Mouse (Mus musculus): ENCODE data around the gene Ormdl3. TPM values are rescaled to one million over a fixed set of nuclear protein-coding genes. Genes with fewer than 3 reads are reported as not detected.

Gene Ormdl3
- polyA plus RNA-seq, 1 experiment, result 17.1 TPM

GRCm38 (mm10) chr11:98553966-98554365, 33.2 kb downstream of the Ormdl3 start:
- H3K27ac ChIP-seq (ENCODE audit: insufficient read depth, low read depth, low read length), result no peak overlapping the region
- H3K4me3 ChIP-seq (ENCODE audit: insufficient read depth, low read length), result no peak overlapping the region
- peaks cover 9% of the 10 kb centered on the region; the same call in 1 of the 2 replicates for H3K4me1 ChIP-seq (ENCODE audit: control insufficient read depth, insufficient read depth, low read length)
- no peak for TF ChIP-seq CTCF (IDR thresholded peaks at IDR 0.05; ENCODE audit: low read depth, low read length)
- TF ChIP-seq POLR2A (IDR thresholded peaks at IDR 0.05; ENCODE audit: borderline replicate concordance, low read depth, low read length), result no peak

GRCm38 (mm10) chr11:98550975-98551828, 36.0 kb downstream of the Ormdl3 start, which contains the start of gene Zpbp2:
Gene Zpbp2 (plus strand): TSS chr11:98551097.
- Histone ChIP-seq H3K27ac (ENCODE audit: insufficient read depth, low read depth, low read length) (no peak within 1 kb of the TSS), H3K4me1 (ENCODE audit: control insufficient read depth, insufficient read depth, low read length) (peaks cover 9% of the 10 kb centered on the region), H3K4me3 (ENCODE audit: insufficient read depth, low read length) (peak within 1 kb of the TSS; percentile 88)
- TF ChIP-seq CTCF (IDR thresholded peaks at IDR 0.05; ENCODE audit: low read depth, low read length), result no peak
- TF ChIP-seq POLR2A (IDR thresholded peaks at IDR 0.05; ENCODE audit: borderline replicate concordance, low read depth, low read length), result no peak

DNA sequence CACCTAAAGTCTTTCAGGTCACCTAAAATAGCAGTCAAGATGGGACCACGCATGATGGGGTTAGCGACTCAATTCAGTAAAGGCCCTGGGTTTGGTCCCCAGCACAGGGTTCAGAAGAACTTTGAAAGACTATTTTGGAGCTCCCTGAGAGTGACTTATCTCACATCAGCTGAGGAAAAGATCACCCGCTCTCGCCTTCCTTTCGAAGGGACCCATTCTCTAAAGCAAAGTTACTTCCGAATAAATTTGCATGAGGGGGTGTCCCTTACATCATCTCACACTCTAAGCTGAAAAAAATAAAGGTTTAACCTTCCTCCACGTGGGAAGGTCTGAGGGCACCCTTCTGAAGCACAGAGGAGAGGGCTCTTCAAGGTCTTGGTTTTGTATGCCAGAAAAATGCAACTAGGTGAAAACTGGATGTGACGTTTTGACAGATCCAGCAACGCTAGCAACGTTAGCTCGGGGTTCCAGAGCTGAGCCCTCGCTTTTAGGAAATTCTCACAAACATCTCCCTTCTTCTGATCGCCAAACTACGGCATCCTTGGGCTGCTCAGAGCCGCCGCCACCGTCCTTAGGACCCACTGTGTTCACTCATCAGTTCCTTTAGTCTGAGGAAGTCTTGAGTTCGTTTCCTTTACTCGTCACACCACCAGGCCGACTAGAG, 36.7 kb downstream of the Ormdl3 start:
- Histone ChIP-seq H3K27ac (ENCODE audit: insufficient read depth, low read depth, low read length) (no peak overlapping the region), H3K4me3 (ENCODE audit: insufficient read depth, low read length) (peak overlapping the region; percentile 88), H3K4me1 (ENCODE audit: control insufficient read depth, insufficient read depth, low read length) (peaks cover 9% of the 10 kb centered on the region)
- TF ChIP-seq POLR2A (IDR thresholded peaks at IDR 0.05; ENCODE audit: borderline replicate concordance, low read depth, low read length) (no peak), CTCF (IDR thresholded peaks at IDR 0.05; ENCODE audit: low read depth, low read length) (no peak)

DNA sequence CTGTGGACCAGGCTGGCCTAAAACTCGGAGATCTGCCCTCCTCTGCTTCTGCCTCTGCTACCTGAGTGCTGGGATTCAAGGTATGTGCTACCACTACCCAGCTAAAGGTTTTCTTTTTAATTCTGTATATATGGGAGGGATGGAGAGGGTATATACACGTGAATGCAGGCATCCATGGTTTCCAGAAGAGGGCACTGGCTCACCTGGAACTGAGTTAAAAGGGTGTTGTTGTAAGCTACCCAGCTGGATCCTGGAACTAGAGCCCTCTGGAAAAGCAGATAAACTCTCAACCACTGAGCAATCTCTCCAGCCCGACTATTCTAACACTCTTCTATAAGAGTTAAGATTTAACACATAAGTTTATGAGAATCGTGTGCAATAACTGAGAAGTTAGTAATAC, 37.8 kb downstream of the Ormdl3 start:
- peaks cover 9% of the 10 kb centered on the region for H3K4me1 ChIP-seq (ENCODE audit: control insufficient read depth, insufficient read depth, low read length)
- no peak overlapping the region for H3K4me3 ChIP-seq (ENCODE audit: insufficient read depth, low read length)
- H3K27ac ChIP-seq (ENCODE audit: insufficient read depth, low read depth, low read length), result no peak overlapping the region
- no peak for TF ChIP-seq POLR2A (IDR thresholded peaks at IDR 0.05; ENCODE audit: borderline replicate concordance, low read depth, low read length)
- no peak for TF ChIP-seq CTCF (IDR thresholded peaks at IDR 0.05; ENCODE audit: low read depth, low read length)

DNA sequence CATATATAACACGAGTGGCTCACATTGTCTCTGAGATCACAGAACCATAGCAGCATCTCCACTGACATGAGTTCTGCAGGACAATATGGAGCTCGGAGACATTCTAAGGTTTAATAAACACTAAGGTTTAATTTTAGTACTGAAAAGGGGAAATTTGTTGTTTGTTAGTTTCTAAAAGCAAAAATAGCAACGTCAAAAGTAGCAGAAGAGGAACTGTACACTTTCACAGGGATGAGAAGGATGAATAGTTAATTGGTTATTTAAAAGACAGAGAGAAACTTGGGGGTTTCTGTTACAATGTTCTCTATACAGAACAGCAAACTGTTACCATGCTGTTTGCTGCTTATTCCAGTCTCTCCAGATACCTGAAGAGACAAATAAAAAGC, 39.9 kb downstream of the Ormdl3 start:
- peaks cover 9% of the 10 kb centered on the region for H3K4me1 ChIP-seq (ENCODE audit: control insufficient read depth, insufficient read depth, low read length)

GRCm38 (mm10) chr11:98546529-98547307, 40.5 kb downstream of the Ormdl3 start:
- H3K27ac ChIP-seq (ENCODE audit: insufficient read depth, low read depth, low read length), result no peak overlapping the region
- peaks cover 9% of the 10 kb centered on the region for H3K4me1 ChIP-seq (ENCODE audit: control insufficient read depth, insufficient read depth, low read length)
- TF ChIP-seq CTCF (IDR thresholded peaks at IDR 0.05; ENCODE audit: low read depth, low read length) (no peak), POLR2A (IDR thresholded peaks at IDR 0.05; ENCODE audit: borderline replicate concordance, low read depth, low read length) (no peak)
- H3K4me3 ChIP-seq (ENCODE audit: insufficient read depth, low read length), result no peak overlapping the region

More for the DNA sequence above, 39.9 kb downstream of the Ormdl3 start:
- no peak for TF ChIP-seq CTCF (IDR thresholded peaks at IDR 0.05; ENCODE audit: low read depth, low read length)
- no peak for TF ChIP-seq POLR2A (IDR thresholded peaks at IDR 0.05; ENCODE audit: borderline replicate concordance, low read depth, low read length)
- Histone ChIP-seq H3K27ac (ENCODE audit: insufficient read depth, low read depth, low read length) (no peak overlapping the region), H3K4me3 (ENCODE audit: insufficient read depth, low read length) (no peak overlapping the region)

- peaks cover 6% of the 10 kb centered on the region for H3K4me1 ChIP-seq (ENCODE audit: control insufficient read depth, insufficient read depth, low read length)
- H3K27ac ChIP-seq (ENCODE audit: insufficient read depth, low read depth, low read length), result no peak within 1 kb of the TSS
- H3K4me3 ChIP-seq (ENCODE audit: insufficient read depth, low read length), result peak within 1 kb of the TSS; percentile 45
Measured at GRCm38 (mm10) chr11:98545711-98546231, 41.4 kb downstream of the Ormdl3 start, which contains the start of gene Ikzf3. Gene Ikzf3 (minus strand): TSS chr11:98546031.

DNA sequence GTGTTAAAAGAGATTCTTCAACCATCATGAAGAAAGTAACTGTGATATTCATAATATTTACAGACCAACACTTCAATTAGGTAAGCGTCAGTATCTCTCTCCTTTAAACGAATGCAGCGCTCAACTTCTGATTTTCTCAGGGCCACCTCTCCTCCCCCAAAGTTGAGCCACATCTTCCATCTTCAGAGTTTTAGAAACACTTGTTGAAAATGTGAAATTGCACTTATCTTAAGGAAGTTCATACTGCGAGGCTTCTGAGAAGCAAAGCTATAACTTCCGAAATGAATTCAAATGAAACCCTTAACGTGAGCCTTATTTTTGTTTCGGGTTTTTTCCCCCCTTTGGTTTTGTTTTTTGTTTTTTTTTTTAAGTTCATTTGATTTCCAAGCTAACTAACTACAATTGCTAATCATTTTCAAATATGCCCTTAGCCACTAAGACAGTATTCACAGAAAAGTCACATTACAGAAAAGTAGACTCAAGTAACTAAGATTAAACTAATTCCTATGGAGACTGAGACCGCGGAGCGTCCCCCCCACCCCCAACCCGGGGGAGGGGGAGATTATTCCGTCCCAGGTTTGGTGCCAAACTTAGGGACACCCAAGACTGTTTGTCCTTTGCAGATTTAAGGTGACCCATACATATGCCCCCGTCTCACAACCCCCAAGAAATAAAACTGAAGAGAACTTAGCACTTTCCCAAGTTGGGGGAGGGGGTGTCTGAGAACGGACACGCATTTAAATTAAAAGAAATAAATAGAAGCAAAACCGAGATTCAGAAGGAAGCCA, 42.1 kb downstream of the Ormdl3 start:
- no peak overlapping the region for H3K27ac ChIP-seq (ENCODE audit: insufficient read depth, low read depth, low read length)
- peak overlapping the region; percentile 45 for H3K4me3 ChIP-seq (ENCODE audit: insufficient read depth, low read length)

More at GRCm38 (mm10) chr11:98545711-98546231, 41.4 kb downstream of the Ormdl3 start, which contains the start of gene Ikzf3:
- TF ChIP-seq POLR2A (IDR thresholded peaks at IDR 0.05; ENCODE audit: borderline replicate concordance, low read depth, low read length) (no peak), CTCF (IDR thresholded peaks at IDR 0.05; ENCODE audit: low read depth, low read length) (no peak)

More for the DNA sequence above, 42.1 kb downstream of the Ormdl3 start:
- H3K4me1 ChIP-seq (ENCODE audit: control insufficient read depth, insufficient read depth, low read length), result no peaks in the 10 kb centered on the region; the same call in 1 of the 2 replicates
- TF ChIP-seq CTCF (IDR thresholded peaks at IDR 0.05; ENCODE audit: low read depth, low read length) (no peak), POLR2A (IDR thresholded peaks at IDR 0.05; ENCODE audit: borderline replicate concordance, low read depth, low read length) (no peak)
